Mouse (Mus musculus) activated CD4-positive, CD25-positive, alpha-beta regulatory T cell (primary cell): Measurements from ENCODE around the gene Olfr394. TPM values are rescaled to one million over a fixed set of nuclear protein-coding genes. Genes with fewer than 3 reads are reported as not detected.

Source experiments
- polyA plus RNA-seq, 2 experiments: library from polyadenylated mRNA; unstranded; fragments of 100-300 nt; shearing (Covaris generic); gene quantifications; one replicate each; pipeline ENCODE4 v1.2.1; 2017

Olfr394 gene
- not detected for polyA plus RNA-seq

DNA sequence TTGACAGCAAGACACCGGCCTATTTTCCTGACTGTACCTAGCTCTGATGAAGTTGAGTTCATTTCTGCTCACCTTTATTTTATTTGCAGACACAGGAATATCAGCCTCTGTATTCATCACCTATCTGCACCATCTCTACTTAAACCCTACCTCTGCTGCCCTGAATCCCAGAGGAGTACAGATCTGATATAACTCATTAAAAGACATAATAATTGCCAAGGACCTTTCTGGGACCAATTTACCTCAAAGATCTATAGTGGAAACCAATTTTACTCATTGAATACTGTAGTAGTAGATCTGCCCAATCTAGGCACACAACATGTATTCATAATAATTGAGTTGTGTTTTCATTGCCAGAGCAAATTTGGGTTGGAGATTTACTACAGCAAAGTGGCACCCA lies at the start of gene Olfr394:
Gene Olfr394, minus strand, starts transcription at position 101 of the 400 bp plus-strand sequence.

DNA sequence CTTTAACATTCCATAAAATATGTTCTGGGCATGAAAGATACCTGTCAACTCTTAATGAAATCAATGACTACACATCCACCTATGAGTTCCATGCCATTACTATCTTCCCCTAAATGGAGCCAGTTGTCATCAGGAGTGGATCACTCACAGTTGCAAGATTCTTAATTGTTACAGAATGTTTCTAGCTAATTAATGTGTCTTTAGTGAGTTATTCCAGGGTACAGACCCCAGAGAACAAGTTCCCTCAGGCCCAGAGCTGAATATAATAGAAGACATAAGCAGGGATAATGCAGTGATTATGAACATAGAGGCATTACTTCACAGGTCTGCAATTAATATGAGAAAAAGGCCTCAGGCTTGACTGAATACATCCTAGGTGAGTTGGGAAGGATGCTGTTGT lies 45.8 kb upstream of the Olfr394 start, which contains the start of gene Olfr23:
Gene Olfr23, plus strand, starts transcription at position 301 of the 400 bp plus-strand sequence.

DNA sequence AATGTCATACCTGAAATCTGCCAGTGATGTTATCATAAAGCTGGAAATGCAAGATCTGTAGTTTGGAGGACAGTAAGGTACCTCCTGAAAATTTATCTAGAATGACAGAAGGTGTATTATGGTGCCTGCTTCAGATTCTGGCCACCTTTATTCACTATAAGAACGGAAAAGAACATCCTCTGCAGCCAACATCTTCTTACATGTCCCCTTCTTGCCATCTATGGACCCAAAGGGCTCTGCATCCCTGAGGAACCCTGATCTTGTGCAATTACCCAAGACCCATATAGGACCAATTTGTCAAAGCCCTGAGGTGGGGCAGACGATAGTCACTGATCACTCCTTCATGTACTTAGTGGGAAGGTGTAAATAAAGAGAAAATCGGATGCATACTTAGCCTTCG lies 18.6 kb upstream of the Olfr394 start, which contains the start of gene Olfr395:
Gene Olfr395, minus strand, starts transcription at position 101 of the 400 bp plus-strand sequence.

DNA sequence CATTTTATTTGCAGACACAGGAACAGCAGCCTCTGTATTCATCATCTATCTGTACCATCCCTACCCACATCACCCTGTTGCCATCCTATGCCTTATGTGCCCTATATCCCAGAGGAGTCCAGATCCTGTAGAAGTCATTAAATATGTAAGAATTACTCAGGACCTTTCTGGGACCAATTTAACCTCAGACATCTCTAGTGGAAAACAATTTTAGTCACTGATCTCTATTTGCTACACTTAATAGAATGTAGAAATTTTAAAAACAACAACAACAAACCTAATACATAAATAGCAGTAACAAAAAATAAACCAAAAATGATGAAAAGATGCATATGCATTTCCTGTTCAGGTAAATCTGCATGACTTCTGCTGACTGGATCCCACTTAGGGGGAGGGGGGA lies 39.2 kb downstream of the Olfr394 start, which contains the start of gene Olfr393:
Gene Olfr393, minus strand, starts transcription at position 101 of the 400 bp plus-strand sequence.

Other genes starting within 250 kb of the Olfr394 start
- not detected for gene Zfp735, start 202.0 kb downstream of the Olfr394 start, polyA plus RNA-seq
- not detected for gene Olfr389, start 110.1 kb downstream of the Olfr394 start, polyA plus RNA-seq
- gene Olfr390, start 107.8 kb downstream of the Olfr394 start, polyA plus RNA-seq = under 1 TPM in 1 of 2 experiments, not detected in 1; 0.22 TPM
- not detected for gene Olfr391-ps, start 87.7 kb downstream of the Olfr394 start, polyA plus RNA-seq
- under 1 TPM in 1 of 2 experiments, not detected in 1; 0.06 TPM for gene Olfr392, start 73.7 kb downstream of the Olfr394 start, polyA plus RNA-seq
- gene Olfr393, start 39.3 kb downstream of the Olfr394 start, polyA plus RNA-seq = not detected
- not detected for gene Olfr395, start 18.5 kb upstream of the Olfr394 start, polyA plus RNA-seq
- gene Olfr23, start 45.9 kb upstream of the Olfr394 start, polyA plus RNA-seq = under 1 TPM in 1 of 2 experiments, not detected in 1; 0.20 TPM
- under 1 TPM in 1 of 2 experiments, not detected in 1; 0.27 TPM for gene Olfr397, start 70.0 kb upstream of the Olfr394 start, polyA plus RNA-seq
- gene Olfr398, start 99.6 kb upstream of the Olfr394 start, polyA plus RNA-seq = under 1 TPM in 1 of 2 experiments, not detected in 1; 0.04 TPM
- gene Olfr139, start 165.8 kb upstream of the Olfr394 start, polyA plus RNA-seq = under 1 TPM in 1 of 2 experiments, not detected in 1; 0.44 TPM
- gene Olfr399, start 165.8 kb upstream of the Olfr394 start, polyA plus RNA-seq = not detected
- gene Zfp616, start 179.2 kb upstream of the Olfr394 start, polyA plus RNA-seq = under 1 TPM in 1 of 2 experiments, not detected in 1; 0.08 TPM
- gene Olfr401, start 222.9 kb upstream of the Olfr394 start, polyA plus RNA-seq = not detected